Mouse (Mus musculus) erythroblast, embryonic 14.5 days (primary cell): ENCODE results near the gene Jade2.

ENCODE experiments used
- GATA1 ChIP-seq: IDR thresholded peaks from 2 replicates; pipeline ENCODE4 v1.6.1; 2012; ENCODE audit warnings: low read length, inconsistent platforms, mixed read lengths
- TAL1 ChIP-seq: IDR thresholded peaks from 3 replicates; pipeline ENCODE4 v1.6.1; 2012; ENCODE audit warnings: low read length, inconsistent platforms, mixed read lengths

GRCm38 (mm10) chr11:51860666-51861065, 3.2 kb upstream of the Jade2 start:
- no peak for TF ChIP-seq GATA1
- TF ChIP-seq TAL1: no peak
